Mouse (Mus musculus) thymus, postnatal 10 days (tissue): Measurements from ENCODE around the gene Clec2i.
"Not testable (repeated sequence)": the region's sequence is repeated elsewhere in the genome, so short reads cannot be mapped to it uniquely, and the experiment has no call there.

Experiments used
- DNase-seq, 2 experiments: peaks; one replicate each; pipeline ENCODE4 v3.0.0; 2021; ENCODE audit warnings: low spot score in 2 of 2

The Clec2i gene

DNA sequence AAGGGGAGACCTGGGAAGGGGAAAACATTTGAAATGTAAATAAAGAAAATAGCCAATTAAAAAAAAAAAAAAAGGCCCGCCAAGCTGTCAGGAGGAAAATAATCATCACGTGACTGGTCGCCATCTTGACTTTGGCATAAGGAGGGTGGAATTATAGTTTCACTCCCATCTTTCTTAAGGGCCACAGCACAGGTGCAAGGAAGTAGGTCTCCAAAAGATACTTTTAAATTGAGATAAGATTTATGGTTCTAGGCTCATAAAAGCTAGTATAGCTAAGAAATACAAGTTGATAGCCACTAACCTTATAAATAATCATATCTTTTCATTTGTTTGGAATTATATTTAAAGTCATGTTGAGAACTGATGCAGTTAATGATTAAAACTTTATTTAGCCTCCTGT, 32.5 kb upstream of the Clec2i start:
- no peak for DNase-seq

DNA sequence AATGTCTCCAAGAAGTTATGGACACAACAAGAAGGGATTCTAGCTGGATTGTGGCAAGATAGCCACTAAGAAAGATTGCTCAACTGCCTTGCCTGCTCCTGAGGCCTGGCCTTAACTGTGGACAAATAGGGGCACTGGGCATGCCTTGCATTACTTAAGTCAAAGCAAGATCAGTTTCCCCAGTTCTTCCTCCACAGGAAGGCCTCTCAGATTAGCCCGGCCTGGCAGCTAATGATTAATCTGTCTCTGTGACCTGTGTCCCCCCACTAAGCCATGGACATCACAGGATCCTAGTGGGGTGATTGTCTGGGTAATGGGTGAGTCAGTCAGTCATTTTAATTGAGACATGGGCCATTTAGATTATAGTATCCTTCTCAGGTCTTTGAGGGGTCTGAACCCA, 31.9 kb upstream of the Clec2i start:
- no peak for DNase-seq

DNA sequence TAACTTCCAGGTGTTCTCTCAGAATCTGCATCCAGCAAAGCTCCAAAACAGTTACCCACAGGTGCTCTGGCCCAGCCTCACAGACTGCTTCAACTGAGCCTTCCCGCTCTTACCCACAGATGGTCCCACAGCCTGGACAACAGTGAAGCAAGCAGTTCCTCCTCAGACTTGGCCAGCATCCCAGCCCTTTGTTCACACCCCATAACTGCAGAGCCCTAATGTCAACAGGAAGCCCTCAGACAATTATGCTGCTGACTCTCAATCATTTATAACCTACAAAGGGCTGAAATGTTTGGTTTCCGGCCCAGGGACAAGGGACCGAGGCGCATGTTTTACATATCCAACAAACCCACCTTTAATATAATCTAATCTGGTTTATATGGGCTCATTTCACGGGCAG, 31.1 kb upstream of the Clec2i start:
- no peak for DNase-seq

DNA sequence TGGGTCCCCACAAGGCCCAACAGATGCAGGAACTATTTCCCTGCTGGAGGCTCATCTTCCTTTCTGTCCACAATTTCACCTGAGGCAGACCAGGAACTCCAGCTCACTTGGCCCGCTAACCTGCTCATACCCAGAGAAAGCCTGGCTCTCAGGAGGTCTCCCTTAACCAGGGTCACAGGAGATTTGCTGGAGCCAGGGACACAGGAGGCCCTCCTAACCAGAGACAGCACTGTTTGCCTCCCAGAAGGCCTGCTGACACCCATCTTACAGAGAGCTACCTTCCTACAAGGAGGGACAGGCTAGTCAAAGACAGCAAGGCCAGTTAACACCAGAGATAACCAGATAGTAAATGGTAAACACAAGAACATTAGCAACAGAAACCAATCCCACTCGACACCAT, 29.4 kb upstream of the Clec2i start:
- DNase-seq = no peak

DNA sequence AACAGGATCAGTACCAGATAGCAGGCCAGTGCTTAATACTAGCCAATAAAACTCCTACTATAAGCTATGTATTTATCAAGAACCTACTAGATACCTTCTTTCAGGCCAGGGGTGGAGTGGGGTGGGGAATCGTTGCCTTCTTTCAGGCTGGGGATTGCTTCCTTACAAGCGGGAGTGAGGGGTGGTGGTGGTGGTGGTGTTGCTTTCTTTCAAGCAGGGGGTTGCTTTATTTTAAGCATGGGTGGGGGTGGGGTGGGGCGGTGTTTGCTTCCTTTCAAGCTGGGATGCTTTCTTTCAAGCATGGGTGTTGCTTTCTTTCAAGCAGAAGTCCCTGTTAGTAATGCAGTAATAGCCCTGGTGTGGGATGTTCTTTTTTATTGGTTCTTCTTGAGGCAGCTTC, 18.5 kb upstream of the Clec2i start:
- peak in 1 of 2 experiments; percentile 52 for DNase-seq

DNA sequence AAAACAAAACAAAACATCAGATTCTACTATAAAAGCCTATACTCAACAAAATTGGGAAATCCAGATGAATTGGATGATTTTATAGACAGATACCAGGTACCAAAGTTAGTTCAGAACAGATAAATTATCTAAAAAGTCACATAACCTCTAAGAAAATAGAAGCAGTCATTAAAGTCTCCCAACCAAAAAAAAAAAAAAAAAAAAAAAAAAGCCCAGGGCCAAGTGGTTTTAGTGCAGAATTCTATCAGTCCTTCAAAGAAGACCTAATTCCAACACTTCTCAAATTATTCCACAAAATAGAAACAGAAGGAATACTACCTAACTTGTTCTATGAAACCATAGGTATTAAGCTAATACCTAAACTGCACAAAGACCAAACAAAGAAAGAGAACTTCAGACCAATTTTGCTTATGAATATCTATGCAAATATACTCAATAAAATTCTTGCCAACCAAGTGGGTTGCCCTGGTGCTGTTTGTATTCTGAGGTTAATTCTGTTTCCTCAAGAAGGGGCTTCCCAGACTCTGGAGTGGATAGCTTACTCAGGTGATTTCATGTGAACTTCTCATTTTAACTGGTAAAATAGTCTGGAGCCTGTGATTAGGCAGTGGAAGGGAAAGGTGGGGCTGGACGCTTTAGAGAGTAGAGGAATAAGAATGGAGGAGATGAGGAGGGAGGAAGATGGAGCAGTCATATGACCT, 15.3 kb upstream of the Clec2i start:
- DNase-seq = no peak

DNA sequence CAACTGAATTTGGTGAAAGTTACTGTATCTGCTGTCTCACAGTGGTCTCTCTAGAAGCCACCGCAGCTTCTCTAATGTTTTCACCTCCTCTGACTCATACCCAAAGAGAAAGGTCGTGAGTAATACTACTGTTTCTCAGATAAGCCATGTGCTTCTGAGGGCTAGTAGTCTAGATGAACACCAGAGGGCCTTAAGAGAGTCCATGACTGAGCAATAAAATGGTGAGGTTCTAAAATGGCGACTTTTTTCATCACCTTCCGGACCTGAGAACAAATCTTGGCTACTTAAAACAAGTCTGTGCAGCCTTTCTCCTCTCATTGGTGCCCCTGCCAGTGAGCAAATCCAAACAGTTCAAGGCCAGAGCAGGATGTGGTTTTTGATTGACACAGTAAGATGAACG, 1.4 kb downstream of the Clec2i start:
- peak; percentile 45 to 50 for DNase-seq

DNA sequence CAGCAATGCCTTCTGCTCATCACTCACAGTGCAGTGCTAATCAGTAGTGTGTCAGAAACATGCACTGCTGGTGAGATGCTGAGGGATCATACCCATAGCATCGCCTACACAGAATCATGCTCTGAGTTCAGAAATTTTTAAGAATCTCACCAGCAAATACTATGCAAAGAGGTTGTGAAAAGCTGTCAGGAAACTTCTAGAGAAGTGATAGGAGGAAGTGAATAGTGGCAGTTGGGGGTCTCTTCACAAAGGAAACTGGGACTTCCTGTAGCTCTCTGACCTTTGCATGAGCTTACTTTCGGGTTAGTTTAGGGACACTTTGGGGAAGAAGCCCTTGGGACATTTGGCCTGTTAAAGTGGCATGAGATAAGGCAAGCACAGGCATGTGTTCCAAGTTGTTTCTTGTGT, 3.6 kb downstream of the Clec2i start, which contains the start of gene BC035044:
TSS of gene BC035044 (minus strand) at position 179 of the 408 bp plus-strand sequence.
- peak in 1 of 2 experiments; percentile 52 for DNase-seq

DNA sequence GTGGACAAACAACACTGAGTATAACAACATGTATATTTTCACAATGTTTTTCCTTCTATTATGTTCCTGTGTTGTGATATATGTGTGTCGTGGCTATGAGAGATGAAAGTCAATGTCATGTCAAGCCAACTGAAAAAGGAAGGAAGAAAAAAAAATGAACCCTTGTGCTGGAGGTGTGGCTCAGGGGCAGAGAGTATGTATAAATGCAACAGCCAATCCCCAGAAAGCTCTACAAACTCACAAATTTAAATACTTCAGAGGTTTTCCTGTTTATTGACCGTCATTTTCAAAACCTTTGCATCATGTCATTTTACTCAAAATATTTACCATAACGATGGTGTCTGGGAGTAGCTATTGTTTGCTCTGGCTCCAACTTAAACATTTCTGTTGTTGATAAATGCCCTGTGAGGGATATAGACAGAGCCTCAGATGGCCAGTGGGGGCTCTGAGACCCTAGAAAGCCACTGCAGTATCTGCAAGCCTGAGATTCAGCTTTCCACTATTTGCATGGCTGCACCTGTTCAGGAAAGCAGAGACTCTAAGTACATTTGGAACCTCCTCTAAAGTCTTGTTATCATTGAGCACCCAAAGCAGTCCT, 8.1 kb downstream of the Clec2i start:
- DNase-seq = no peak

DNA sequence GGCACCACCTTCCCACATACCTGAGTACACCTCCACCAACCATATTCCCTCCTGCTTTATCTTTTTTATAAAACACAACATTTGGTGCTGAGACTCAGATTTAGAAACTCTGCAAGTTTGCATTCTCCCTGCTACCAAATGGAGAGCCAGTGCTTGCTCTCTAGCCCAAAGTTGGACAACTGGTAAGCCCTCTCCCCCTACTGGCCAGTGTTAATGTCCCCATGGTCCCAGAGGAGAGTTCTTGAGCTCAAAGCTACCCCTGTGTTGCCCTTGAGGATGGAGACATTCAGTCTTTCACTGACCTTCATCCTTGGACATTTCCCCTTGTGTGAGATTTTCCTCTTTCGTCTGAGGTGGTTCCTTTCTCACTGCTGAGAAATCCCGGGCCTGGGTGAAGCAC, 12.7 kb downstream of the Clec2i start:
- no peak for DNase-seq

DNA sequence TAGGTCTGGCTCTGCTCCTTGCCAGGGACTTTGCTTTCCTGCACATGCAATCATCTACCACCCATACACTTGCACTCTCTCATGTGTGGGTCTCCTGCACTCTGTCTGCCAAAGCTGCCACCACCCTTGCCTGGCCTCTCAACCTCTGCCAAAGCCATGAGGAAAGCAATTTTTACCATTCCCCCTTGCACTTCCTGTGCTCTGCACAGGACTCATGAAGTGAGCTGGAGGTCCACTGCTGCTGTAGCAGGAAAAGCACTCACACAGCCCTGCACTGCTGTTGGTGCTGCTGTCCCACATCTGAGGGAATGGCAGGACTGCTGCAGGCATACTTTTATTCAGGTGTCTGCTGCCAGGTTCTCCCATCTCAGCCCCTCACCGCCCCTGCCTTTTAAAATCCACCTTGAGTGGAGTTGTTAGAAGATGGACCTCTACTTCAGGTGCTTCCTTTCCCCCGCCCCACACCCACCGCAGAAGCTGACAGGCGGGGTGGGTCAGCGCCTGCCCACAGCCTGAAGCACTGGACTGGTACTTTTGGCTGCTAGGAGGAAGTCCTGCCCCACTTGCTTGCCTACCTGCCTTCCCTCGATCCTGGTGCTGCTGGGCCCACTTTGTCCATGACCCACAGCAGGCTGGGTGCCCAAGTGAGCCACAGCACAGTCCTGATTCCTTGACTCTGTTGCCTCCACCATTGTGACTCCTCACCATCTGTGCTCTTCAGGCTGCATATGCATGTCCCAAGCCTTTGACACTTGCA, 13.6 kb downstream of the Clec2i start:
- not testable (repeated sequence) for DNase-seq

DNA sequence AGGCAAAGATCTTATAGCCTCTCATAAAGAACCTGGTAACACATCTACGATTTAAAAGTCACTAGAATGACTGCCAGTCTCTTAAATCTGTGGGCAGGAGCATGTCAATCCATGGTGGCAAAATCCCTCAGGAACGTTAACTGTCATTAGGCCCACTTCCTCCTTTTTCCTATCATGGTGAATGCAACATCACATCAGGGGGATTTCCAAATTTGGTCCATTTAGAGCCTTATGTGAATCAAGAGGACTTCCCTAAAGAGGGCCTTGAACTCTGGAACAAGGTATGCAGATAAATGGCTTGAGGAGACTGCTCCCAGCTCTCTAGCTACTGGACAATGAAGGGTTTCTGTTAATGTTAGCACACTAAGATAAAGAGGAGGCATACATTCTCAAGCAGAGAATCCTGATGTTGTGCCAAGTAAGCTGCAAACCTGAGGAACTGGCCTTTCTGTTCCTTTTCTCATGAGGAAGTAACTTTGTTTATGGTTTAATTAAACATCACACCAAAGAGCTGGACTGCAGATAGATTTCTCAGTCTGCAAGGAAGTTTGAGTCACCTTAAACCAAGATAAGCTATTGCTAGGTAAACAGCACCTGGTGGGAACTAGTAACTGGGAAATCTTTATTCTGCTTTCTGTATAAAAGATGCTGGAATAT, 26.3 kb downstream of the Clec2i start:
- DNase-seq = no peak

DNA sequence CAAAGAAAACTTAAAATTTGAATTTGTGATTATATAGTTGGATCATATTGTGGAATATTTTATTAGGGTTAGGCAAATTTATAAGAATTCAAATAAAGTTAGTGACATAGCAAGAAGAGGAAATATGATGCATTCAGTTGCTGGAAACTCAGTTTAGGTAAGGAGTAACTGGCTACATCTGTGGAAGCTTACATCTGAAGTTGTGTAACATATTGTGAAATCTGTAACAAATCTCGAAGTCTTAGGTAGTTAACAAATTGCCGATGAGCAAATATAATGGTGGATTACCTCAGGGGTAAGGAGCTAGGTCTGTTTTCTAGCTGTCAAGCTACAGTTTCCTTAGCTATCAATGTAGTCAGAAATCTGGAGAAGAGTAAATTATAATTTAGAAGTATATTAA, 29.9 kb downstream of the Clec2i start:
- DNase-seq = no peak

DNA sequence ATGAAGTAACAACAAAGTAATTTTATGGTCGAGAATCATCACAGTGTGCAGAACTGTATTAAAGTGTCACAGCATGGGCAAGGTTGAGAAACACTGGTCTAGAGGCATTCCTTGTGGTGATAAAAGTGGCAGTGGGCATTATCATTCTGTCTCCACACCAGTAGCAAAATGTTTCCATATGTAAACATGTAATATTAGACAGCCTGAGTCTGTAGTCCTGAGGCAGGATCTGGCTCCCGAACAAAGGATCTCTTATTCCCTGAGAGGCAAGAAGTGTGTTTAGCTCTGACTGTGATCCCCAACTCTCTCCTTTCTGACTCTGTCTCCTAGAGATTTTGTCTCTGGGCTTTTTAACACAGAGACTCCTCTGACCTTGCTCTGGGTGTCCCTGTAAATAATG, 45.7 kb downstream of the Clec2i start:
- no peak for DNase-seq

DNA sequence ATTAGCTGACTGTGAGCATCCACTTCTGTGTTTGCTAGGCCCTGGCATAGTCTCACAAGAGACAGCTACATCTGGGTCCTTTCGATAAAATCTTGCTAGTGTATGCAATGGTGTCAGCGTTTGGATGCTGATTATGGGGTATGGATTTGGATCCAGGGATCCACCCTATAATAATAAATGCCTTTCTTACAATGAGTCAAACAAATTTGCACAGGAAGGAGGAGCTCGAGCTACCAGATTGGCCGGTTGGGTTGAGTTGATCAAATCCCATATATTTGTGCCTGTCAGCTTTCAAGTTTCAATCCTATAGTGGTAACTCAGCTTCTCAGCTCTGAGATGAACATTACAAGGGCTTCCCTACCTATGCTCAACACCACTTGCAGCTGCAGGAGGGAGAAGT, 46.7 kb downstream of the Clec2i start, which contains the start of gene Clec2g:
TSS of gene Clec2g (plus strand) at position 301 of the 400 bp plus-strand sequence.
- DNase-seq = not testable (repeated sequence)

DNA sequence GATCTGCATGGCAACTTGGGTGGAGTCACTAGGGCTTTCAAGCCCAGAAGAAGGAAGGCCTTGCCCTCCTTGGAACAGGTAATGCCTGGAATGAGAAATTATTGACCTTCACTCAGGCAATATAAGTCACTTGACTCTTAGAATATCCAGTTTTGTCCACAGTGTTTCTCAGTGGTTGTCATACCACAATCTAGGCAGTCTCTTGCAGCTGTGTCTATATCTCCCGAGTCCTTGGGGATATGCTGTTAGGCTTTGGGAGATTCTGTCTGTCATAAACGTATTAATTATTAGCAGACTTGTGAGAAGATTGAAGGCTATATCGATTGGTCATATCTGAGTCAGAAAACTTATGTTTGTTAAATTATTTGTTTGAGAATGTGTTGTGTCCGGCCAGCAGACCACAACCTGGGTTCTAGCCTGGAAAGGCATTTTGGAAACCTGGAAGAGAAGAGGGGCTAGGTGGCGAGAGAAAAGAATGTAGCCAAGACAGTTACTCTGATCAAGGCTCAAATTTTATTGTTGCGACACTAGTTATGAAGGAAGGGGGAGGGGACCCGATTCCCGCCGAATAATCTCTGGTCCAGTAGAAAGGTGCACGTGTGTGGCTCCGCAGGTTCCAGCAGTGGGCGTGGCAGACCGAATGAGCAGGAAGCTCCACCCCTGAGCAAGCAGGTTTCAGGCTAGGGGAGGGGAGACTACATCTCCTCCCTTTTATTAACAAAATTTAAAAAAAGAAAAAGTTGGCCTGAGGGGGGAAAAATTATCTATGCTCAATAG, 48.7 kb downstream of the Clec2i start:
- not testable (repeated sequence) for DNase-seq

DNA sequence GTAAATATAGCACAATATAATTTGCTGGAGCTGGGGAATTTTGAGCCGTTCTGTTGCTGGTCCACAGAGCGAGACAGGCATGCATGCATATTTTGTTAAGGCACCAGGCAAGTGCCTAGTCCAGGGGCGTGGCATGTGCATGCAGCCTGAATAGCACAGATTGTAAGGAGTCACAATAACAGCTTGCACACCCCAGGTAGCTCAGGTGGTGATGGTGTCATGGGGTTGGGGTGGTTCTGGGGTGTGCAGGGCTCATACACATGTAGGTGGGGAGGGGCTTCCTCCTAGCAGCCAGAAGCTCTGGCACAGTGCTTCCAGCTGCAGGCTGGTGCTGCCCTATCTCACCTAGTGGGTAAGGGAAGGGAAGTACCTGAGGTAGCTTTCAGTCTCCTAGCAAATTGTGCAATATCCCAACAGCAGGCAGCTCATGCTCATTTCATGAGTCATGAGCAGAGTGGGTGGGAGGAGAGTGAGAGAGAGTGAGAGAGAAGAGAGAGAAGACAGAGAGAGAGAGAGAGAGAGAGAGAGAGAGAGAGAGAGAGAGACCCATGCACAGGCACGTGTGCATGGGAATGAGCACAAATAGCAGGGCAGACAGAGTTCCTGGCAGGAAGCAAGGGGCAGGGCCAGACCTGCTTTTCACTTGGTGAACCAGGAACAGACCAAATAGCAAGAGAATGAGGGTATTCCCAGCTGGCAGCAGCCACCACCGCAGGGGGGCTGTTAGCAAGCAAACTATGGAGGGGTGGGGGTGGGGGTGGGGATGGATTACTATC, 54.4 kb downstream of the Clec2i start:
- DNase-seq = no peak

DNA sequence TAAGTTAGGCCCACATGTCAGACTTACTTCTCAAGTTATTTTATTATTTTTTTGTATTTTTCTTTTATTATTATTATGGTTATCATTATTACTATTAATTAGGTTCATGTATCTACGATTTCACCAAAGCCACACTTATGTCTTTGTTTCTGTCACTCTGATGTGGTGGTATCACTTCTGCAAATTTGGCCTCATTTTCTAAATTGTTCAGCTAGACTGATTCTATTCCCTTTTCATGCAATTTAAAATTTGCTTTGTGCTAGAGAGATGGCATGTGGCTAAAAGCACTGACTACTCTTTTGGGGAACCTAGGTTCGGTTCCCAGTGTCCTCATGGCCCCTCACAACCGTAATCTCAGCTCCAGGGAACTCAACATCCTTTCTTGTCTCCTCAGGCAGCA, 58.2 kb downstream of the Clec2i start:
- DNase-seq = no peak
